Mouse (Mus musculus): ENCODE results near the gene B4galt1.
"Not testable (repeated sequence)": the region's sequence is repeated elsewhere in the genome, so short reads cannot be mapped to it uniquely, and the experiment has no call there.

The B4galt1 gene

DNA sequence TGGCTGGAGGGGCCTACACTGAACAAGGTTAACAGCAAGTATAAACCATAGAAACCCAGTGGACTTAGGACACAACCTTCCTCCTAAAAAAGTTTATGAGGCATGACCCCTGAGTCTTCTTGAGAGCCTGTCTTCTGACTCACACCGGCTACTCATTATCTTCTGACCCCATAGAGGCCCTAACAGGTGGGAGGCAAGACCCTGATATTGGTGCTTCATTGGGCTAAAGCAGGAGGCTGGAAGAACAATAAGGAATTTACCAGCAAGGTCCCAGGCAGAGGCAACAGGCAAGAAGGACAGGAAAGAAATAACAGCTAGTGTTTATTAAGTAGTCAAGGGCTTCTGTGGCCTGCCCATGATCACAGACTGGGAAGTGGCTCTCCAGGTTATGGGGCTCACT is 32.9 kb downstream of the B4galt1 start:
- in situ Hi-C loops (cut with MboI, MseI): loop anchor here in 1 of 2 experiments (5.0 kb wide), 1 partner anchor 71 kb away; no protein-coding TSS in a partner anchor

DNA sequence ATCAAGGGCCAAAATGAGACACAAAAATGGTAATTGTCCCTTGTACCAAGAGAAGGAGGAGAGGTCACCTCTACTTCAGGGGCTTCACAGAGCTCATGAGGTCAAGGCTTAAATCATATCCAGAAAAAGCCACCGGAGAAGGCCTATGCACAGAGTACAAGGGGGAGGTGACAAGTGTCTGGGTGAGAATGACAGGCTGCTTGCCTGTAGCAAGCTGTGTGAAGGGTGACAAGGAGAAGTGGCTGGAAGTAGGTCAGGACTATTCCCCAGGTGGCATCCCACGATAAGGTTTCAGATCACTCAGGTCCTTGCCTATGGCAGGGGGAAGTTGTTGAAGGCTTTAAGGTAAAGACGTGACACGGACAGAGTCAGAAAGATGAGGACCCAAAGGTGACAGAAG is 33.8 kb downstream of the B4galt1 start:
- in situ Hi-C loops (cut with MboI, MseI): loop anchor here in 1 of 2 experiments (5.0 kb wide), 1 partner anchor 72 kb away; no protein-coding TSS in a partner anchor

DNA sequence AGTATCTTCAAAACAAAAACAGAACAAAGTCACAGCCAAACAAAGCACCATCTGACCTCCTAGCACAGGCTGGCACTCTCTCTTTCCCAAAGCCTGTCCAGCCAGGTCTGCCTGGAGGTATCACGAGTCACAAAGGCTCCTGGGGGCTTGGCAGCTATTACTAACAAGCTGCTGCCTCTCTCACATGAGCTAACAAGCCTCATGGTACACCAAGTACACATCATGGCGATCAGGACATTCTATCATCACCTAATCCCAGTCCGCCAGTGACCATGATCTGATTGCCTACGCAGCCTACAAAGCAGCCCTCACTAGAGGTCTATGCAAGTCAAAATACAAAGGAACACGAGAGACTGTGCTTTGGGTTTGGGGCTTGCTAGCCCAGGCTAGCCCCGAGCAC is 34.7 kb downstream of the B4galt1 start:
- in situ Hi-C loops (cut with MboI, MseI): loop anchor here in 1 of 2 experiments (5.0 kb wide), 2 partner anchors 33 to 37 kb away; partner anchors contain the start of gene B4galt1

DNA sequence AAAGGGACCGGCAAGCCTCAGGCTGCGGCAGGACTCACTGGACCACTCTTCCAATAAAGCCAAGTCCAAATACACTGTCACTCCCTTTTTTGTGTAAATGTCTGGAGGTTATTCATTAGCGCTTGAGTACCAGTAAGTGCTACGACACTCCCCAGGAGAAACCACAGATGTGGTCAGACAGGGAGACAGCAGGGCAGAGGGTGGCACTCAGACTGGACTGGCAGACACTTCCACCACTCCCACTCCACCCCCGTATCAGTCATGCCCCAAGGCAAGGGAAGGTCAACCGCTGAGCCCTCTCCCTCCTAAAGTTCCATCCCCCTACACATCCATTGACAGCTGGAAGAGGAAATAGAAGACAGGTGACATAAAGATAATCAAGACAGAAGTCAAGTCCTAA is 35.4 kb downstream of the B4galt1 start:
- in situ Hi-C loops (cut with MboI, MseI): loop anchor here in 1 of 2 experiments (5.0 kb wide), 2 partner anchors 34 to 36 kb away; partner anchors contain the start of gene B4galt1

DNA sequence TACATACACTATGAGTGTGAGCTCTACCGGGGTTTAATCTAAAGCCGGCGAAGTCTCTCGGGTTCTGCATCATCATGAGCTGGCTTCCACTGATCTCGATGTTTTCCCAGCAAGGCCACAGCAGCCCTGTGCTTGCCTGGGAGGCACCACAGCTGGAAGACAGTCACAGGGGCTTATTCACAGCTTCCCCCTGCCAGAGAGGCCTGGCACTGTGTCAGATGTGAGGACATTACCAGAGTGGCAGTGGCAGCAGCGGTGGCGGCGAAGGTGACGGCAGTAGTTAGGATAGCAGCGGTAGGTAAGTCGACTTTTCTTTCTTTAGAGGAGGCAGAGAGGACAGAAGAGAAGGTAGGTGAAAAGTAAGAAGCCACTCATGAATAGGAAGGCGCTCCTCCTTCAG is 35.9 kb downstream of the B4galt1 start:
- in situ Hi-C loops (cut with MboI, MseI): loop anchor here in 1 of 2 experiments (5.0 kb wide), 2 partner anchors 34 to 36 kb away; partner anchors contain the start of gene B4galt1

DNA sequence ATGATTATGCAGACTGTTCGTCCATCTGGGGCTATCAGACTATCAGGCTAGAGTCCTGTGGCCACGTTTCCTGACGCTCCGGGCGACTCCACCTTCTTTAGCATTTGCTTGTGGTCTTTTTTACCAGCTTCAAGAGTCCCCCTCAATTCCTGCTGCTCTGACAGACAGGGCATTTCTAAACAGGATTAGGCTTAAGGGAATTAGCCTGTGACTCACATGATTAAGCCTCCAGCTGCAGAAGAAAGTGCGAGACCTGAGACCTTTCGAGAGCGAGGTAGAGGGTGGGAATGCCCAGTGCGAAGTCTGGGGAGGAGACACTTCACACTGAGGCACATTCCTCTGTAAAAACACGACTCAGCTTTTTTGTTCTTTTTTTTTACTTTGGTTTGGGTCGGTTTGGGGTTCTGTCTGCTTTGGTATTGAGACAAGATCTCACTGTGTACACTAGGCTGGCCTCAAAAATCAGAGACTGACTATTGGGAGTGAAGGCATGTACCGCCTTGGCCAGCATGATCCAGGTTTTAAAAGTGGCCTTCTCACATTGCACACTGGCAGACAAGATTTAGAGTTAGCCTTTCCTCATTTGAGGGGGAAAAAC is 37.9 kb downstream of the B4galt1 start:
- in situ Hi-C loops (cut with MboI, MseI): loop anchor here in 1 of 2 experiments (5.0 kb wide), 2 partner anchors 34 to 36 kb away; partner anchors contain the start of gene B4galt1

DNA sequence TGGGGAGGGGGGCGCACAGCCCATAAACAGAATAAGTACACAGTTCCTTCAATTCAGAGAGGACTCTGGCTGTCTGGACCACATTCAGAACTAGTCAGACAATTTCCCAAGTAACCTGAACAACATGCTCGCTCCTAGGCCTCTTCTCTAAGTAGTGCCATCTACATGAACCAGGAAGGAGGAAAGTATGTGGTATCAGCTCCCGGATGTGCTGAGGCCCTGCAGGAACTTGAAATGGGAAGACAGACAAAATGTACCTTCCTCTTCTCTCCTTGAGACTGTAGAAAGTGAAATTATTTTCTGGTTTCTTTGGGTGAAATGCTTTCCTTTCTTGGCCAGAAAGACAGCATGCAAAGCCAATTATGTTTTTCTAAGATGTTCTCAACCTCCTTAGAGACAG is 38.7 kb downstream of the B4galt1 start:
- in situ Hi-C loops (cut with MboI, MseI): loop anchor here in 1 of 2 experiments (5.0 kb wide), 2 partner anchors 33 to 37 kb away; partner anchors contain the start of gene B4galt1

DNA sequence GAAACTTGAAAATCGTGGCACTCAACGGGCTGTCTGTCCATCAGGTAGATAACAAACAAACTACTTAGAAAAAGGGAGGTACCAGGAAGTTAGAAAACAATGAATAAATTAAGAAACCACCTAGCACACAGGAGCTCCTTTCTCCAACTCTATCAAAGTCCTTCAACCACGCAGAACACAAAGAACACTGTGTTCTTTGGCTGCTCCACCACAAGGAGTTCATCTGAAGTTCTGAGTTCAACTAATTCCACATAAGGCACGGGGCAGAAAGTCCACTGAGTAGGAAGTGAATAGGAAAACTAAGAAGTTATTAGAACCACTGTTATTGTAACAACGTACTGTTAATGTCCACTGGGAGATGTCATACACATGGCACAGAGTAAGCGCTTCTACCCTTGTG is 39.4 kb downstream of the B4galt1 start:
- in situ Hi-C loops (cut with MboI, MseI): no loop called here

DNA sequence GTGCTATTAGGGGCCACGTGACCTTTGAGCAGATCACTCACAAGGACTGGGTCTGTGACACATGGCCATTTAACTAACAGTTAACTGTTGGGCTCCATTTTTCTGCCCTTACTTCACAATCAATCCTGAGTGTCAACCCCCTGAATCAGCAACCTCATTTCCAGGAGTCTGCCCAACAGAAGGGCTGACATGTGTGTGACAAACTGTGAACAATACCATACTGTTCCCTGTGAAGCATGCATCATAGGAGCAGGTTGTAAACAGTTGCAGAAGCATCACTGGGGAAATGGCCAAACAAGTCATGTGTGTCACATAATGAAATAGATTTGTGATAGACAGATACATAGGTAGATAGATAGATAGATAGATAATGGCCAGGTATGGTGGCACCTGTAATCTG is 40.9 kb downstream of the B4galt1 start:
- in situ Hi-C loops (cut with MboI, MseI): no loop called here

DNA sequence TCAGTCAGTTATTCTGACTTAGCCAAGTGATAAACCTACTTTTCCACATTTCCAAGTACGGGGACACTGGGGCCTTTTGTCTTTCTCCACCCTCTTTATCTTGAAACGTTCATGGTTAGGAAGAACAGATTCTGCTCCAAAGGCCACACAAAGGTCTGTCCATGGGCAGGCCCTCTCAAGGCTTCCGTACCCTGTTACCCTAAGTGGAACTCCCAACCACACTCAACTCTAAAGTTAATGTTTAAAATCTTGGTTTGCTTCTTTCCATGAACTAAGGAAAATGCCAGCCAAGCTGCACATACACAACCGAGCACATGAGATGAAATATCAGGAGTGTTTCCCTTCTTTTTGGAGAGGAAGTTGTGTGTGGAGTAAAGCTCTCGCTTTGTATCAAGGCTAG is 43.3 kb downstream of the B4galt1 start:
- in situ Hi-C loops (cut with MboI, MseI): no loop called here

DNA sequence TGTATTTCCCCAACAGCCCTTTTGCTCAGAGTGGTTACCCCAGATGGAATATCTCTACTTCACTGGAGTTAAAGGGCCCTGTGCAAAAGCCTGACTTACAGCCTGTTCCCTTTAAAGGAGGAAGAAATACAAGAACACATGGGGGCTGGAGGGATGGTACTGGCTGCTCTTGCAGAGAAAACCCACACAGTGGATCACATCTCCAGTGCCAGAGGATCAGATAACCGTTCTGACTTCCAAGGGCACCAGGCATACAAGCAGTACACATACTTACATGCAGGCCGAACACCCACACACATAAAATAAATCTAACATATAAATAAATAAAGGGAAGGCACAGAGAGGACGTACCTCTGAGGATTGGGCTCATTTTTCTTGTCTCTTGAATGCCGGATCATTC is 46.4 kb downstream of the B4galt1 start:
- in situ Hi-C loops (cut with MboI, MseI): no loop called here

DNA sequence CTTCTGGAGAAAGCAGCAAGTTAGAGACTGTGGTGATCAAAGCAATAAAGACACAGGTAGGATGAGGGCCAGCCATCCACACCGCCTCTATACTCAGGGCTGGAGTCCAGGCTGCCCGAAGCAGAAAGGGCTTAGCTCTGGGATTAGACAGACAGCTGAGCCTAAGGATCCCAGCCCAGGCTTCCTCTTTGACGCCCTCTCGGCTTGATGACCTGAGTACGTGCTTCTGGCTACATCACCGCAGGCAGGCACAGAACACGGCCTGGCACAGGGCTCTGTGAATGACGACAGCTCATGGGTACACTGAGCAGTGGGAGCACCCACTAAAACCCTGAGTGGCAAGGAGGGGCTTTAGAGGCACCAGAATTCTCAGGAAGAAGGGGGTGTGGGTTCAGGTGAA is 48.4 kb downstream of the B4galt1 start:
- in situ Hi-C loops (cut with MboI, MseI): no loop called here

DNA sequence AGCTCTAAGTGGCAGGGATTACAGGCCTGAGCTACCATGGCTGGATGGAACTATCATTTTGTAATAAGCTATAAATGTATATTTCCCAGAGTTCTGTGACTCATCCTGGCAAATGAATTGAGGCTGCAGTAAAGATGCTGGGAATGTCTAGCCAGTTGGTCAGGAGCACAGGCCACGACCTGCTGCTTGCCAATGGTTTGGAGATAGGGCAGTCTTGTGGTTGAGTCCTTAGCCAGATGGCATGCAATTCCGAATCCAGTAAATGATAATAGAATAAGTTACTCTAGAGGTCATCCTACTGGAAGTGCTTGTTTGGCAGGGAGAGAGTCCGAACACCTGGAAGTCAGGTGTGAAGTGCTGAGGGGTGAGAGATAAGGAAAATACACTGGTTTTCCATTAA is 51.0 kb downstream of the B4galt1 start:
- in situ Hi-C loops (cut with MboI, MseI): no loop called here

DNA sequence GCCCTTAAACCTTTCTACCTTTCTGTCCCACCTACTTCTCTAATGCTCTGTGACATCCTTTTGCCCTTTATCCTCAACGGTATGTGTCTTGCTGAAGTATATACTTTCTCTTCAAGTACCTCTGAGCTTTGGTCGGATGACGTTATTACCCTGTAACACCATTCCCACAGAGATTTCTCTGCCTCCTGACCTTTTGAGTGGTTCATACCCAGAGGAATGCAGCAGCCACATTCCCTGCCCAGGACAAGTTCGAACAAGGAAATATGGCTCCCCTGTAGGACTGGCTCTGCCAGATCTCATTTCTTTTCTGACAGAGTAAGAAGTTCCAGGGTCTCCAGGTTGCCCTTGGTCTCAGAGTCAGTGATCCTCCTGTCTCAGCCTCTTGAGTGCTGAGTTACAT is 51.9 kb downstream of the B4galt1 start:
- in situ Hi-C loops (cut with MboI, MseI): no loop called here

DNA sequence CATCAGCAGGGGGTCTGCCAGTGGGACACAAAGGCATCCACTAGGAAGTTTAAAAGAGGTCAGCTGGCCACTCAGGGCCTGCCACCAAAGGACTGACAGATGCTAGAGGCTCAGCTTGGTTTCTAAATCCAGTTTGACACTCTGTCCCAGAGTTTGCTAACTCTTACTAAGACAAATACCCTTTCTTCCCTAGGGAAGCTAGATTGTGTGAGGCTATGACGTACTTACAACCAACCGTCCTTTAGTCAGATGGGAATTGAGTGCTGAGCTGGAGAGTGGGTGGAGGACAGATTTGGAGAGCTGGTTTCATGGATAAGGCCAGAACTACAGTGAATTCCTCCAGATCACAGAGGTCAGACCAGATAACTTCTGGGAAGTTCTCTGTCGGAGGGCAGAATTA is 52.9 kb downstream of the B4galt1 start:
- in situ Hi-C loops (cut with MboI, MseI): no loop called here

DNA sequence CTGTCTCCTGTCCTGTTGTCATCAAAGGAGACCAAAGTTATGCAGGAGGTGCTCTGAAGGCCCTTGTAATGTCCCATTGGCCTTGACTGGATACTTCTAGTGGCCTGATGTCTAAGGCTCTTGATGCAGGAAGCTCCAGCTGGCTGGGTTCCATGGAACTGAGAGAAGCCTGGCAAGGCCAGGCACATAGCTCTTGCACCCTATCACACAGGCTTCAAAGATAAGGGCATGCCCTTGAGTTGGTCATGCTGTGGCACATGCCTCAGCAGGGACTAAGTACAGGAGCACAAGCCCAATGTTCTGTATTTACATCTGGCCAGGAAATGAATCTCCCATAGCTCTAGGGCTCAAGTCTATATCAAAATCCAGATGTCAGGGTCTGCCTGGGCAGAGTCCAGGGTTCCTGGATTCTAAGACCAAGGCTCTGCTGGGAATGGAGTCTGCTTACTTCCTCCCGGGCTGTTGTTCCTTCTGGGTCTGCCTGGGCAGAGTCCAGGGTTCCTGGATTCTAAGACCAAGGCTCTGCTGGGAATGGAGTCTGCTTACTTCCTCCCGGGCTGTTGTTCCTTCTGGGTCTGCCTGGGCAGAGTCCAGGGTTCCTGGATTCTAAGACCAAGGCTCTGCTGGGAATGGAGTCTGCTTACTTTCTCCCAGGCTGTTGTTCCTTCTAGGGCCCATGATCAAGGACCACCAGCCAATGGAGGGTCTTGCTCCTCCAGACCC is 54.8 kb downstream of the B4galt1 start:
- in situ Hi-C loops (cut with MboI, MseI): not testable (repeated sequence)

DNA sequence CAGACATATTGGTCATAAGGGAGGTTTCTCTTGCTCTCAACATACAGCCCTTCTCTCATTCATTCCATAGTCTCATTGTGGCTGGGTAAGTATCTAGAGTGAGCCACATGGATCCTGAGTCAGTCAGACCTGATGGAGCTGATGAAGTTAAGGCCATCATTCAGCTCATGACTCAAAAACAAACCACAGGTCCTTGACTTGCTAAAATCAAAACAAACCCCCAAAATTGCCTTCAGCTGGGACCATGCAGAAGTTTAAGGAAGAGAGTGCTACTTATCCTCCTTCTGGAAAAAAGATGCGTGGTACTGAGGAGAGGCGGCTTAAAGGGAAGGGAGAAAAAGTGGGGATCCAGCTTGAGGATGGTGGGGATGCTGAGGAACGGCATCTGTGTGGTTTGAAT is 58.0 kb downstream of the B4galt1 start:
- in situ Hi-C loops (cut with MboI, MseI): no loop called here

DNA sequence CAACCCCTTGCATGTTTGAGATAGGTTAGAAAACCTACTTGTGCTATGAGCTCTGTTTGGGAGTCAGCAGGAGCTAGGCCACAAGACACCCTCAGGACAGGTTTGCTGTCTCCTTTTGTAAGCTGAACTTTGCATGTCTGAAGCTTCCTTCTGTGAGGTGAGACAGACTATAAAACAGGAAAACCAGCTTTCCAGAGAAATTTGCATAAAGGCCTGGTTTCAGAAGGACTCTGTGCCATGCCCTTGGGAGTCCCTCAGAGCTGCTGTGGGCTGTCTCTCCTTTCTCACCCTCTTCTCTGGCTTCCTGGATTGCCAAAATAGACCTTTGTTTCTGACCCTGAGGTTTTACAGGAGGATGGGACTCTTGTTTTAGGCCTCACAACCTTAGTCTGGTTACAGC is 59.5 kb downstream of the B4galt1 start:
- in situ Hi-C loops (cut with MboI, MseI): no loop called here

DNA sequence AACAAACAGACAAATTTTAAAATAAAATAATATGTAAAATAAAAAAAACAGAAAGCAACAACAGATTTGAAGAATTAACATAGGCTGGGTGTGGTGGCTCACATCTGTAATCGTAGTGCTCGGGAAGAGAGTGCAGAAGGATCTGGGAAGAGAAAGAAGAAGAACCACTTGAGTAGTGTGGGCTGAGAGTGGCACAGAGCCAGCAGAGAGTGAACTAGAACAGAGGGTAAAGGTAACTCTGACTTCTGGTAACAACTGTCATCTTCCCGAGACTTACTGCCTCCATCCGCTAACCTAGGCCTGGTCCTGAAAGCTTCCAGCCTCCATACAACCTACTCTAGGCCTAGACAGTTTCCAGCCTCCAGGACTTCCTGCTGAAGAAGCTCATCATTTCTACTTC is 62.6 kb downstream of the B4galt1 start:
- in situ Hi-C loops (cut with MboI, MseI): no loop called here

DNA sequence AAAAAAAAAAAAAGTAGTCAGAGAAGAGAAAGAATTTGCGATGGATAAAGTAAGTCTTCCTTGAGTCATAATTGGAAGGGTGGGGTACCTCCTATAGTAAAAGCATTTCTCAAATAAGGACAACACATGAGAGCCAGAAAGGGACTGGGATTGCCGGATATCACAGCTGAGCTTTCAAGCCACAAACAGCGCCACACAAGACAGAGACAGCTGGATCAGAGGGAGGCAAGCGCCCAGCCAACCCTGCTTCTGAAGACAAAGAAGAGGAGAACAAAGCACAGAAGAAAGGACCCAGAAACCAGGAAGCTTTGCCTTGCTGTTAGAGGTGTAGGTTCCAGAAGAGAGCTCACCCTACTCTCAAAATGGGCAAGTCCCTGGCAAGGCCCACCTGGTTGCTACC is 67.2 kb downstream of the B4galt1 start:
- in situ Hi-C loops (cut with MboI, MseI): loop anchor here in 1 of 2 experiments (10.0 kb wide), 1 partner anchor 48 kb away; no protein-coding TSS in a partner anchor

DNA sequence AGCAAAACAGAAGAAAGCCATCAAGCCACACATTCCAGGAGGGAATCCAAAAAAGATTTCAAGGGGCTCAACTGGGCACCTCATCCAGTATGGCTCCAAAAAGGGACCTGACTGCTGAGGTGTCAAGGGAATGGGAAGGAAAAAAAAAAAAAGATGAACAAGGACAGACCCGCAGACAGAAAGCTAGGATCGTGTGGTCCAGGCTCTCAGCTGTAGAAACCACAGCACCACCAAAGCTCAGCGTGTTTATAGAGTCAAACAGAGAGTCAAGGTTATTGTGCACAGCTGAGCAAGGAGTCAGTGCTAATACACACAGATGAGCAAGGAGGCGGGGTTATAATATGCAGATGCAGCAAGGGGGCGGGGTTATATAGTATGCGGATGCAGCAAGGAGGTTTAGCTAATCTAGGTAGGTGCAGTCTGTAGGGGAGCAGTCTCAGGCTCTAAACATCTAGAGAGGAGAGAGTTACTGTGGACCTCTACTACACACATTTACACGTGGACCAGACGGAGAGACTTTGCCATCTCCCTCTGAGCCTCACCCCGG is 68.1 kb downstream of the B4galt1 start:
- in situ Hi-C loops (cut with MboI, MseI): loop anchor here in 1 of 2 experiments (10.0 kb wide), 1 partner anchor 49 kb away; no protein-coding TSS in a partner anchor

DNA sequence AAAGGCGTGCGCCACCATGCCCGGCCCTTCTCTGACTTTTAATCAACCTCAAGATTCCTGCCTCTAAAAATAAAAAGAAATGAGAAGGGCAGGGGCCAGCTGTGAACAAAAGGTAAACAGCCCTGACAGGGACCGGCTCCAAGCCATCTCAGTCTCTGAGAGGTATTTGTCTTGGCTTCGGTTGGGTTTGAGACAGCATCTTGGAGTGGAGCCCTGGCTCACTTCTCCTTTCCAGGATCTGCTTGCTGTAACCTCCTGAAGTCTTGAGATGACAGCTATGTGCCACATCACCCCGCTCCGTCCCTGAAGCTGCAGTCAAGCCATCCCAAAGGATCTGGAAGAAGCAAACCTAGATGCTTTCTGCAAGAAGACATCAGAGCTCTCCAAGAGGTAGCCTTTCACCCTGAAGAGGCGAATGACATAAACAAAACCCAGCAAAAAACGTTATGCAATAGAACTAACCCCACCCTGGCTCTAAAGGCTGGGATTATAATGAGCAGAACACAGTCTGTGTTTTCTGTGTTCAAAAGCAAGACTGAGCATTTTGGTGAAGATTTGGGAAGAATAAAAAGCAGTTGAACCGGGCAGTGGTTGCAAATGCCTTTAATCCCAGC is 69.1 kb downstream of the B4galt1 start:
- in situ Hi-C loops (cut with MboI, MseI): loop anchor here (5.0 to 10.0 kb wide), 2 partner anchors 33 to 50 kb away; no protein-coding TSS in a partner anchor

All from T-helper 17 cell (primary cell).